Mouse (Mus musculus): Measurements from ENCODE around the gene Pgs1.
A peak's percentile ranks its signal among the peaks of the same experiment; 100 is the strongest.

Gene Pgs1

GRCm38 (mm10) chr11:118003176-118003575 is 17.1 kb downstream of the Pgs1 start:
- DNase-seq (ENCODE audit: low spot score): no peak

- DNase-seq (ENCODE audit: low spot score): no peak
Measured at GRCm38 (mm10) chr11:118003718-118004117, 17.6 kb downstream of the Pgs1 start.

GRCm38 (mm10) chr11:118004217-118004616 is 18.1 kb downstream of the Pgs1 start:
- no peak for DNase-seq (ENCODE audit: low spot score)

- DNase-seq (ENCODE audit: low spot score): no peak
Measured at GRCm38 (mm10) chr11:118007460-118008143, 21.5 kb downstream of the Pgs1 start.

- no peak for DNase-seq (ENCODE audit: low spot score)
Measured at GRCm38 (mm10) chr11:118008144-118008805, 22.2 kb downstream of the Pgs1 start.

- DNase-seq (ENCODE audit: low spot score): no peak
Measured at GRCm38 (mm10) chr11:118008843-118009242, 22.8 kb downstream of the Pgs1 start.

GRCm38 (mm10) chr11:118009865-118010571 is 23.9 kb downstream of the Pgs1 start:
- DNase-seq (ENCODE audit: low spot score): no peak

GRCm38 (mm10) chr11:118012595-118012994 is 26.5 kb downstream of the Pgs1 start:
- no peak for DNase-seq (ENCODE audit: low spot score)

- DNase-seq (ENCODE audit: low spot score): no peak
Measured at GRCm38 (mm10) chr11:118013339-118013738, 27.2 kb downstream of the Pgs1 start.

GRCm38 (mm10) chr11:118014391-118014995 is 28.4 kb downstream of the Pgs1 start:
- DNase-seq (ENCODE audit: low spot score): no peak

- DNase-seq (ENCODE audit: low spot score): no peak
Measured at GRCm38 (mm10) chr11:118015381-118016145, 29.5 kb downstream of the Pgs1 start.

GRCm38 (mm10) chr11:118018328-118018727 is 32.2 kb downstream of the Pgs1 start:
- no peak for DNase-seq (ENCODE audit: low spot score)

GRCm38 (mm10) chr11:118021806-118022205 is 35.7 kb downstream of the Pgs1 start:
- DNase-seq (ENCODE audit: low spot score): peak; percentile 69

GRCm38 (mm10) chr11:118023475-118023874 is 37.4 kb downstream of the Pgs1 start:
- no peak for DNase-seq (ENCODE audit: low spot score)

GRCm38 (mm10) chr11:118024111-118024510 is 38.0 kb downstream of the Pgs1 start:
- DNase-seq (ENCODE audit: low spot score): no peak

GRCm38 (mm10) chr11:118029170-118029569 is 43.1 kb downstream of the Pgs1 start:
- DNase-seq (ENCODE audit: low spot score): no peak

GRCm38 (mm10) chr11:118031134-118031533 is 45.0 kb downstream of the Pgs1 start:
- no peak for DNase-seq (ENCODE audit: low spot score)

- no peak for DNase-seq (ENCODE audit: low spot score)
Measured at GRCm38 (mm10) chr11:118034395-118034794, 48.3 kb downstream of the Pgs1 start.

GRCm38 (mm10) chr11:118035068-118035467 is 49.0 kb downstream of the Pgs1 start:
- no peak for DNase-seq (ENCODE audit: low spot score)

GRCm38 (mm10) chr11:118042791-118043190 is 56.7 kb downstream of the Pgs1 start:
- DNase-seq (ENCODE audit: low spot score): no peak

- peak; percentile 50 for DNase-seq (ENCODE audit: low spot score)
Measured at GRCm38 (mm10) chr11:118043293-118043907, 57.3 kb downstream of the Pgs1 start.

Data from ovary, postnatal 14 days (tissue).